Mouse (Mus musculus) lung, postnatal 14 days (tissue): ENCODE data around the gene 4931414P19Rik.
"Not testable (repeated sequence)": the region's sequence is repeated elsewhere in the genome, so short reads cannot be mapped to it uniquely, and the experiment has no call there.

Experiments
- DNase-seq: peaks from one replicate; pipeline ENCODE4 v3.0.0; 2021

Gene 4931414P19Rik

DNA sequence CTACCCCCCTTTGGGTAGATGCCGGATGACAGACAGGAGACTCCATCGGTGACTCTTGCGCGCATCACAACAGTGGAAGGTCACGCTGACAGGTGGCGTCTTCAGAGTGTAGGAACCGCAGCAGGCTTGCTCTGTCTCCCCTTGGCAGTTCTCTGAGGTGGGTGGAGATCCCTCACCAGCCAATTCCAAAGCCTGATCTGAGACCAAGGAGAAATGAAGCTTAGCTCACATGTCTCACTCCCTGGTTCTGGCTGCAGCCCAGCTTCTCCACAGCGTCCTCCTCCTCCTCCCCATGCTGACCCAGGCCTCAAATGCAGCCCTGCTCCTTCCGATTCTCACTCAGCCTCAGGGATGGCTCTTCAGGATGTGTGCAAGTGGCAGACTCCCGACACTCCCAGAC, 19.2 kb upstream of the 4931414P19Rik start:
- no peak for DNase-seq

DNA sequence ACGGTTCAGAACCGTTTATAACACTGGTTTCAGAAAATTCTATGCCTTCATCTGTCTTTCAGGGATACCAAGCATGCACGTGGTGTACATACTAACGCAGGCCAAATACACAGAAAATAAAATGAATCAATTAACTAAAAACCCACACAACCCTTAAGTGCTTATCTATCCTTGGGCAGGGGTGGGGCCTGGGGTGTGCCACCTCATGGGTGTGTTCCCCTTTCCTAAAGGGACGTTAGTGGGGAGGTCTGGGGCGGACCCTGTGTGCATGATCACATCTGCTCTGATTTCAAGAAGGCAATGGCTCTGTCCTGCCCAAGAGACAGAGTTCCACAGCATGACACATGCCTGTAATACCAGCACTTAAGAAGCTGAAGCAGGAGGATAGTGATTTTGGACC, 17.5 kb upstream of the 4931414P19Rik start:
- DNase-seq: no peak

DNA sequence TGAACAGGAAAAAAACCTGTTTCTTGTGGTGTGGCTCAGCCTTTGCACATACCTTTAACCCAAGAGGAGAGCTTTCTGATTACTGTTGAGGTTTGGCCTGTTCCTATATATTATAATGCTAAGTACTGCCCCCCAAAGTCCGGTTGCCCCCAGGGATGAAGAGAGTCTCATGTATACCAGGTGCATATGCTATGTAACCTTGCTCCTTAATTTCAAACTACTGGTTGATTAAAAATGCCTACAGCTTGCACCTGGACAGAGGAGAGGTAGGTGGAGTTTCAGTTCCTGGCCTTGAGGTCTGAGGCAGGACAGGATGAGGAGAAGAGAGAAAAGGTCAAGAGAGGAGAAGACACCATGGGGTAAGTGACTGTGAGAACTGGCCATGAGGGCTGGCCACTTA, 15.3 kb upstream of the 4931414P19Rik start, which contains the start of gene Psmb11:
Psmb11 (plus strand) TSS at position 301 of the 400 bp plus-strand sequence.
- DNase-seq: no peak

DNA sequence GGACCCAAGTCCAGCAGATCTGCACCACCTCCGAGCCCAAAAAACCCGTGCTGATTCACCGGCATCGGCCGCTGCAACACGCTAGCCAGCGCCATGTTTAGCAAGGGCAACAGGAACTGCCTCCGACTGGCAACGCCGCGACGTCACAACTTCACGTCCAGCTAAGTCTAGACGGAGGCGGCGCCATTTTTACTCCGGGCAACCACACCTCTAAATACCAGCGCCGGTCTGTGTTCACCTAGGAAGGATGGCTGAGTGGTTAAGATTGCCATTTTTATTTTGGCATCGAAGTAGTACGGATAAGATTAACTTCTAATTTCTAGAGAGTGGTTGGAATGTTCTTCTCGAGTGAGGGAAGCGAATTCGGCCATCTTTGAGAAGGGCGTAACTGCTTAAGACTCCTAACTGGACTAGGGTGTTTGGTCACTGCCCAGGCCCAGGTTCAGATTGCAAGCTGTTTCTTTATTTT, 12.1 kb upstream of the 4931414P19Rik start, which contains the start of gene Psmb5:
Psmb5 (minus strand) TSS at position 126 of the 469 bp plus-strand sequence.
- DNase-seq: peak; percentile 89

DNA sequence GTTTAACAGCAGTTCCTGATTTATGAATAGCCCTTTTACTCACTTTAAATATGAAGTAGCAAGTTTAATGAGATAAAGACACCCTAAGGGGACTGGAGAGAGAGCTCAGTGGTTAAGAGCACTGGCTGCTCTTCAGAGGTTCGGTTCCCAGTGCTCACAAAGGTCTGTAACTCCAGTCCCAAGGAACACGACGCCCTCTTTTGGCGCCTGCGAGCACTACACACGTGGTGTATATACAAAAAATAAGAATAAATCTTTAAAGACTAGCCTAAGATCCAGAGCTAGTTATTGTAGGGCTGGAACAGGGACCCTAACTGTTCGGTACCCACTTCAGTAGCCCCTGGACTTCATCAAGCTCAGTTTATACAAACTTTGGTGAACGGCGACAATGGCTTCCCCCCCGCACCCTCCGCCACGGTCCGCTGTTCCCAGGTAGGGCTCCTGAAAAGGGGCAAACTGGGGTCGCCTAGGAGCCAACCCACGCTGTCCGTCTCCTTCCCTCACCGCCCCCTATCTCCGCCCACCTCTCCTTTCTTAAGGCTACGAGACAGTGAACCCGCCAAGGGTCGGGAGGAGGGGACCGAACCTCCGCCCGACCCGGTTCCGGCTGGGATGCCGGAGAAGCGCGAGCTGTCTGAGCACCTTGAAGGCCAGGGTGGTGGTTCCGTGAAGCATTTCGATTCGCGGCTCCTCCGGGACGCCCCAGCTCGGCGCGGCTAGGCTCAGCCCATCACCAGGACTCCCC, 11.5 kb upstream of the 4931414P19Rik start:
- no peak for DNase-seq

DNA sequence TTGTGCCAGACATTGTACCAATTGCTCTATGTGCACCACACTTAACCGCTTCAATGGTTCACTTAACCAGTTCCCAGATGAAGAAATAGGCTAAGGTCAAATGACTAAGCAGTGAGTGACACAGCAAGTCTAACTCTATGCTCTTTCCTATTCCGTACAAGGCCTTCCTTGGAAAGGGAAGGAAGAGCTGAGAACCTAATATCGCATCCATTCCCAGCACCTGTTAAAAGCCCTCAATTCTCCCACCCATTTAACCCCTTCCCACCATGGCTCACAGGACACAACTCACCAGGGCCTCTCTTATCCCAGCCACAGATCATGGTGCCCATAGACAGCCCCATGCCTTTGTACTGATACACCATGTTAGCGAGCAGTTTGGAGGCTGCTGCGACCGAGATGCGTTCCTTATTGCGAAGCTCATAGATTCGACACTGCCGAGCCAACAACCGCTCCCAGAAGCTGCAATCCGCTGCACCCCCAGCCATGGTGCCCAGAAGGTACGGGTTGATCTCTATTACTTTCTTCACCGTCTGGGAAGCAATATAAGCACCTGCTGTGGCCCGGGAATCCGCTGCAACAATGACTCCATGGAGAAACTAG, 10.5 kb upstream of the 4931414P19Rik start:
- no peak for DNase-seq

DNA sequence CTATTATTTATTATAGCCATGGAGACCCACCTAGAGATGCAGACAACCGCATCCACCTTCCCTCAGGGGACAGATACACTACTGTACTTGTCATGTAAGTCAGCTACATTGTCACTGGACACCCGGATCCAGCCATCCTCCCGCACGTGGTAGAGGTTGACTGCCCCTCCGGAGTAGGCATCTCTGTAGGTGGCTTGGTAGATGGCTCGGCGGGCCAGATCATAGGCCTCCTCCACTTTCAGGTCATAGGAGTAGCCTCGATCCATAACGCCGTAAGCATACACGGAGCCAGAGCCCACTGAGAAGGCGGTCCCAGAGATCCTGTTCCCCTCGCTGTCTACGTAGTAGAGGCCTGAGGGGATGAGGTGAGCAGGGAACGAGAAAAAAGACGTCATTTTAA, 8.3 kb upstream of the 4931414P19Rik start:
- not testable (repeated sequence) for DNase-seq

DNA sequence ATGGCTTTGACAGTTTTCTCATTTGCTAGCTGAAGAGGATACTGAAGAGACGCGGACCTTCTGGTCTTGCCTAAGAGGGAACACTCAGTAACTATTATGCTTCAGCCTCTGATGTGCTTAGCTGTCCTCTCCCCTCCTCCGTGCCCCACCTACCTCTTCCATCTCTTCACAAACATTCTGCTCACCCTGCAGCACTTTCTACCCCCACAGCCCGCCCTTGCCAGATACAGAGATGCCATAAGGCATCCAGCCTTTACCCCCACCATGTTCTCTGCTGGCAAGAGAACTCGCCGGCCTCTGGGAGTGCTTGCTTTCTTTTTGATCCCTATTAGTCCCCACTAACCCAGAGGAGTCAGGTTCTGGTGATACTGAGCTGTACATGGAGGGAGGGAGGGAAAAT, 4.9 kb upstream of the 4931414P19Rik start:
- no peak for DNase-seq

DNA sequence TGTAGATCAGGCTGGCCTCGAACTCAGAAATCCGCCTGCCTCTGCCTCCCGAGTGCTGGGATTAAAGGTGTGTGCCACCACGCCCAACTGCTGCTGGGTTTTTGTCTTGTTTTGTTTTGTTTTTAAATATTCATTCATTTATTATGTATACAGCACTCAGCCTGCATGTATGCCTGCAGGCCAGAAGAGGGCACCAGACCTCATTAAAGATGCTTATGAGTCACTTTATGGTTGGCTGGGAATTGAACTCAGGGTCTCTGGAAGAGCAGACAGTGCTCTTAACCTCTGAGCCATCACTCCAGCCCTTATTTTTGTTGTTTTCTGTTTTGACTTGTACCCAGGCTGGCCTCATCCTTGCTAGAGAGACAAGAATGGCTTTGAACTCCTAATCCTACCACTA, 4.2 kb upstream of the 4931414P19Rik start:
- DNase-seq: peak; percentile 49

DNA sequence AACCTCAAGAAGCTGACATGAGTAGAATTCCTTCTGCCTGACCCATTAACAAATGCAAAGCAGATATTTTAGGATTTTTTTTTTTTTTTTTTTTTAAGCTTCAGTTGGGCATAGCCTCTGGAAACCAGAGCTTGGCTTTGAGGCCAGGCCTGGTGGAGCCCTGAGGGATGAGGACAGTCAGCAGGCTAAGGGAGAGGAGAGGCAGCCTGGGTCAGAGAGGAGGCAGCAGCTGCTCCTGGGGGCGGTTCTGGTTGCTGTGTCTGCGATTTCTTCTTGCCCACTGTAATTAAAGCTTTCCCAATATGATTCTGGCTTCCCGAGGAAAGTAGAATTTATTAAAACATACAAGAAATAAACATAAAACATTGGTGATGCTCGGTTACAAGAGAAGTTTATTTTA, 3.5 kb upstream of the 4931414P19Rik start:
- DNase-seq: no peak

DNA sequence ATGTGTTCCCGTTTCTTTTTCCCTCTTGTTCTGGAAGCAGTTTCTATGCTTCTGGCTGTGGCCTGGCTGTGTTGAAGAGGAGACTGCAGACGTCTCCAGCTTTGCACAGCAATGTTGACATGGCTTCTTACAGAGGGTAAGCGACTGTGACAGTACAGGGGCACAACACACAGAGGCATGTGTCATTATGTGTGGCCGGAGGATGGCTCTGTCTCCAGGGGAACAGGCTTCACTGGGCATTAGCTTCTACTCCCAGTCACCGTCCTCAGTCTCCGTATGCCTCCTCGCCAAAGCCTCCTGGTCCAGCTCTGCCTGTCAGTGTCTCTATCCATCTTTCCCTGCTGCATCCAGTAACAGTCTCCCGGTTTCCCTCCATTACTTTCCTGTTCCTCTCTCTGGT, 1.4 kb upstream of the 4931414P19Rik start:
- DNase-seq: no peak

DNA sequence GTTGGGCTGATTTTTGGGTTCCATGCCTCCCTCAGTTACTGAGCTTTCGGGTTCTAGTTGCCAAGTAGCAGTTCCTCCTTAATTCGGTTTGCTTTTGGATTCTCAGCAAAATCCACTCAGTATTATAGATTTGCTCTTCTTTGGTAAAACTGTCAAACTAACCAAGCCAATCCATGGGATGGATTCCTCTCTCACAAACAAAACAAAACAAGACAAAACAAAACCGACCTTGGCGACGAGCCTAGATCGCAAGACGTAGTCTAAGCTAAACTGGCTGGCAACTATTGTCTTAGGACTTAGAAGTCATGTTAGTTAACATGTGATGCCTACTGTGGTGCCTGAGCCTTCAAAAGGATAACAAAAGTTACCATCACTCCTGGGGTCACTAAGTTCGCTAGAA, 2.1 kb downstream of the 4931414P19Rik start:
- no peak for DNase-seq

DNA sequence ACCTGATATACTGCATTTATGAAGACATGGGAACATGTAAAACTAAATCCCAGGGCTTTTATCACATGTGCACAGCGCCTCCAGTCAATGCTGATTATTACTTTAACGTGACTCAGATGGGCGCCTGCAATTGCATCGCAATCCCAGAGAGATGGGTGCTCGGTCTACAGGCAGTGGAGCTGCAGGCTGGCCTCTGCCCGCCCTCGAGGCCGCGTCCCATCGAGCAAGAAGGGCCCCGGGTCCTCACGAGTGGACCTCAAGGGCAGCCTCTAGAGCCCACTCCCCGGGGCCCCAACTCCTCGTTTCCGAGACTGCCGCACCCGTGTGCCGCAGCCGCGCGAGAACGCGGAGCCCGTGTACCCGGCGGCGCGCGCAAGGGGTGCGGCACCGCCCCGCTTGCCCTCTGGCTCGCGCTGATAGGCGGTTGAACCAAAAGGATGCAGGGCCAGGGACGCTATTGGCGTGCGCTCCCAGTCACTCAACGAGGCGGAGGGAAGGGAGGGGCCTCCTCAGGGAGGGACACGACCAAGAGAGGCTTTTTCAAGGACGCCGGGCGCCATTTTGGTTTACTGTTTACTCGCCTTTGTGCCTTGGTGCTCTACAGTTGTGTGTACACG, 2.6 kb downstream of the 4931414P19Rik start:
- DNase-seq: peak; percentile 96

DNA sequence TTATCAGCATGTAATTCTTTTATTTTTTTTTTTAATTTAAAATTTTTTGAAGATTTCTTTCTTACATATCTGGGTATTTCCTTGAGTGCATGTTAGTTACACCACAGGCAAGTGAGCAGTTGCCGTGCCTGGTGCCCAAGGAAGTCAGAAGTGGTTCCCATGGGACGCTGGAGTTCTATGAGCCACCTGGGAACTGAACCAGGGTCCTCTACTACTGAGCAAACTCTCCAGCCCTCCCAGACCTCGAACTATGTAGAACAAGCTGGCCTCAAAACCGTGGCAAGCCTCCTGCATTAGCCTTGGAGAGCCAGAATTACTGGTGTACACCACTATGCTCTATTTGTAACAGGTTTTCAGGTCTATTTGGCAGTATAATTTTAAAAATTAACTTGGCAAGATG, 3.2 kb downstream of the 4931414P19Rik start:
- no peak for DNase-seq

DNA sequence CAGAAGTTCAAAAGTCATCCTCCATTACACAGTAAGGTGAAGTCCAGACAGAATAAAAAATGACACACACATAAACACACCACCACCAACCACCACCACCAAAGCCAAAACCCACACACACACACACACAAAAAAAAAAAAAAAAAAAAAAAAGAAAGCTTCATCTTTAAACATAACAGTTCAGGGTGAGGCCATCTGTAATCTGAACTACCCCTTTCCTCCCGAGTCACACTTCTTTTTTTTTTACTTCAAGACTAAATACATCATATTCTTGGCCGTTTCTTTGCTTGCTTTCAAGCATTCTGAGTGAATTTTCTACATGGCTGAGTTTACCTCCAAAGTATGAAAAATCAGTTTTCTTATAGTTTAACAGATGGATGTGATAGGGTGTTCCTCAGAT, 4.2 kb downstream of the 4931414P19Rik start:
- DNase-seq: no peak

DNA sequence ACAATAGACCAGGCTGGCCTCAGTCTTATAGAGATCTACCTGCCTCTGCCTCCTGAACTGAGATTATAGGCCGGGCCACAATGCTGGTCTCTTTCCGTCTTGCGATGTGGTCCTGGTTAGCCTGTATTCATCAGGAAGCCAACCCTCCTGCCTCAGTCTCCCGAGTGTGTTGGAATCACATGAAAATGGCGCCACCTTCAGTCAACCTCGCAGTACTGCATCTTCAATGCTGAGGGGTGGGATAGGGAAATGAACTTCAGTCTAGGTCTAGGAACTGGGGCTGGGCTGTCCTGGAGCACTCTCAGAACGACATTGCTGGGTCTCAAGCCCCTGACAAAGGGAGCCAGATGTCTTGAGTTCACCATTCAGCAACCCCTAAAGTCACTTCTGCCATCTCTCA, 8.7 kb downstream of the 4931414P19Rik start:
- DNase-seq: no peak

DNA sequence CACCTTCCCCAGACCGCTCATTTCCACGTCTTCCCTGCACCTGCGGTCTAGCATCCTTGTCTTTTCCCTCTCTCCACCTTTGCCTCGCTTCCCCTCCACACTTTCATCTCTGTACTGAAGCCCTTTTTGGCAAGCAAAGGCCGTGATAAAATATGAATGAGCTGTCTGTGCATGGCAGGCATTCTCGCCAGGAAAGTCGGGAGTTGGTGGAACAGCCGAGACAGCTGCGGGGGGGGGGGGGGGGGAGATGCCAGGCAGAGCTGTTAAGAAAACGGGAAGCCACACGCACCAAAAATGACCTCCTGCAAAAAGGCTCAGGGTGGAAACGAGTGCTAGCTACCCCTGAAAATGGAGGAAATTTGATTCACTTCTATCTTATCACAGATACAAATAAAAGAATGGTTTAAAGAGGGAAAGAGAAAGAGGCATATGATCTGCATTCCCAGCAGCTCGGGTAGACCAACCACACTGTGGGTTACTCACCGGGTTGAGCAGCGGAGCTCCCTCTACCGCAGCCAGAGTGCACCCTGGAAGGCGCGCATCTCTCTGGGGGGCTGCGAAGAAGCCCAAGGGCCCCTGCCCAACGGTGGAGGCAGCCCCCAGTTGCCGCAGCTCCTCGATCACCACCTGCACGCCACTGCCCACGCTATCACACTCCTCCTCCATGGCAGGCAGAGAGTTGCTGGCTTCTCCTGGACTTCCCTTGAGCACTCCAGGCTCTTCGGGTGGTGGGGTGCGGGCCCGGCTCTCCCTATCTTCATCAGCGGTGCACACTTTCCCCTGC, 11.0 kb downstream of the 4931414P19Rik start:
- no peak for DNase-seq

DNA sequence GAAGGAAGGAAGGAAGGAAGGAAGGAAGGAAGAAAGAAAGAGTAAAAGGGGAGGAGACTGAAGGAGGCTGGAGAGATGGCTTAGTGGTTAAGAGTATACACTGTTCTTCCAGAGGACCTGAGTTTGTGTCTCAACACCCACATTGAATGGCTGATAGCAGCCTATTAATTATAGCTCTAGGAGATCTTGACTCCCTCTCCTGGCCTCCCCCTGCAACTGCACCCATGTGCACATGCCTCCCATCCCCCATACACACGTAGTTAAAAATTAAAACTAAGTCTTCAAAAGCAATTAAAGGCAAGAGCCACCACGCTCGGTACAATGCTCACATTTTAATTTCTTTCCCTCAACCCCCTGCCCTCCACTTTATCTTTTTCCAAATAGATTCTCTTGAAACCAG, 11.7 kb downstream of the 4931414P19Rik start:
- DNase-seq: no peak

DNA sequence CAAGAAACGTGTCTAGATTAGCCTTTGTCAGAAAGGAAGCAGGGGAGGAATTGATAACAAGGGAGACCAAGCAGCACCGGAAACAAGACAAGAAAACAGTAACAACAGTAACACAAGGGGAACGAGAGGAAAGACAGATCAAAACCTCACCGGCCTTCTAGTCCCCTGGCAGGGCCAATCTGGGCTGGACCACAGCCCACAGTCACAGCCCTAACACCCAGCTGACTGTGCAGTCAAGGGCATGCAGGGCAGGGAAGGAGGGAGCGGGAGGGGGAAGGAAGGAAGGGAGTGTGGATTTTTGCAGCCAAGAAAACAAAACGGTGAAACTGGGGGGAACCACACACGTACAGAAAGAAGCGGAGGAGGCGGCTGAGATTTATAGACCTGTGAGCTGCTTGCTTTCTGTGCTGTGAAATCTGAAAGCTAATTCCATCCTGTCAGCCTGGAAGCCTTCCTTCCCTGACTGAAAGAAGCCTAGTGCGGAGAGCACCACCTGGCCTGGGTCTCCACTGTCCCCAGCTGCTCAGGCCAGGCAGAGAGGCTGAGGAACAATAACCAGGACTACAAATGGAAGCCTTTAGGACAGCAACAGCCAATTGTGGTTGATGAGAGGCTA, 13.4 kb downstream of the 4931414P19Rik start:
- DNase-seq: no peak

DNA sequence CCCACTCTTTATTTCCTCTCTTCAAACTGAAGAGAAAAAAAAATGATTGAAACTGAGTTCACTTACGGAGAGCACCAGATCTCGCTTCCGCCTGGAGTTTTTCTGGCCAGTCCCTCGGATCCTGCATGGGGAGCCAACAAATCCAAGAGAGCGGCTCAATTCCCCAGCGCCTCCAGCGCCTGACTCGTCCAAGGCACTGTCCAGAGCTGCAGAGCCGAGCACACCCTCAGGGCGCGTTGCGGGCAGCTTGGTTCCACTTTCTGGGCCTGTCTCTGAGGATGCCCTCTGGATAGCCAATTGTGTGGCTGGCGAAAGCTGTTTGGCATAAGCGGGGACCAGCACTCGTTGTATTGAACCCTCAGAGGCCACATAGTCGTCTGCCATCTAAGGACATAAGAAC, 14.7 kb downstream of the 4931414P19Rik start:
- no peak for DNase-seq

DNA sequence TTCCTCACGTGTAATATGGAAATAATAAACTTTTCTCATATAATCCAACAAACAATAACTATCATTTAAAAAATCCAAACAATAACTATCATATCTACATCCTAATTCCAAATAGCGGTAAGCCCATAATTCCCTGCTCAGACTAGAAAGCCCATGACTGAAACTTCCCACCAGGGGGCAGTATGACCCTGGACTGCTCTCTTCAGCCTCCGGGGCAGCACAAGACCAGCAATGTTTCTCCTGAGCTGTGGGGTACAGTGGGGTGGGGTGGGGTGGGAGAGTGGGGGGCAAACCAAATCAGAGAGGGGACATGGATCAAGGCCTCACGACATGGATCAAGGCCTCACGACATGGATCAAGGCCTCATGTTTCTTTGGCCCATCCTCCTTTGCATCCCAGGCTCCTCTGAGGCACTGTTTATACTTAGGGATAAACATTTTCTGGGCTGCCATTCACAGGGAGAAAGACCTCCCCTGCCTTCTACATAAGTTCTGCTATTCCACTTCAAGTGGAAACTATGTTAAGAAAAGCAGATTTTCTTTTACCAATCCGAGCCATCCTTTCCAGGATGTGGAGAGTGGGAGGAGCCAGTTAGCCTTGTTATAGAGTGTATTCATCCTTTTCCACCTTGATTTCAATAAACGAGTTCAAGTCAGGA, 22.0 kb downstream of the 4931414P19Rik start:
- peak; percentile 82 for DNase-seq

DNA sequence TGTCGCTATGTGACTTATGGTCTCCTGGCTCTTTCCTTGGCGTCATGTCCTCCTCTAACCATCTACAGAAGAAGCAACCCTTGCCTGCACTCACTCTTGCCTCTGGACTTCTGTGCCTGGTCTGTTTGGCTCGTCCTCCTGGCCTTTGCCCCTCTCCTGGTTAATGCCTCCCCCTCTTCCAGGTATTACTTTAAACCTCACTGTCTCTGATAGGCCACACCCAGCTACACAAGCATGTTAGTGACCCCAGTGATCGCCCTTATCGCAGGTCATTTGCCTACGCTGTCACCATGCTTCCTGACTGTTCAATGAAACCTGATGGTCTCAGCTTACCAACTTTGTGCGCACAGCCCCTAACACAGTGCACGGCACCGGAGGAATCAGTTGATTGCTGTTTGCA, 23.3 kb downstream of the 4931414P19Rik start:
- no peak for DNase-seq
